13 mouse cellular contexts compared by ENCODE assay signal in the genomic region with DNA sequence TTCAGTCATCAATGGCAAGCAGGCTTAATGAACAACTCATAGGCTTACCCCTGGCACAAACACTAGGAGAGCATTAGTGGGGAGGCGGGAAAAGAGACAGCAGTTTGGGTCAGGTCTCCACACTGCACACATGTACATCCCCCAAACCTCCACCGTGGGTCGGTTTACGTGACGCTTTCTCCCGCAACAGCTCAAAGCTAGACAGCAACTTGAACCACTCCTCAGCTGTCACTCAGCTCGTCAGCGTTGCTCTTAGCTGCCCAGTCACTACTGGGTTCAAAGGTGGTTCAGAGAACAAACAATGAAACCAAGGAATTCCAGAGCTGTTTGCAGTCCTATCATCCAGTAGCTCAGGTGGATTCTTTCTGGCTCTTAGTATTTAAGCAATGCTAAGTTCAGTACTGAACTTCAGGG. TPM values are rescaled to one million over a fixed set of nuclear protein-coding genes. Genes with fewer than 3 reads are reported as not detected.
DNase-seq lines count a peak whose midpoint lies in the region; ATAC-seq and TF ChIP-seq lines count a peak whose summit lies in the region.
"Had no signal": no experiment of that assay in that cellular context is flagged by ENCODE, and none has a peak within 500 bp of the region (broad histone marks: within the 10 kb centered on the region; RNA-seq: fewer than 3 reads in every experiment).

No protein-coding gene starts in this region.

- H3K27ac ChIP-seq in lung, embryonic 14.5 days (ENCODE audit: low read depth) = no peak overlapping the region
- peak overlapping the region; percentile 30; the same call in 1 of the 2 replicates for H3K27ac ChIP-seq in kidney, embryonic 14.5 days (ENCODE audit: low read depth, low read length)
- H3K27ac ChIP-seq in liver, embryonic 11.5 days (ENCODE audit: low read depth, low read length) = peak overlapping the region; percentile 48; the same call in 1 of the 2 replicates
- H3K27ac ChIP-seq in stomach, embryonic 16.5 days (ENCODE audit: low read length) = peak overlapping the region; percentile 76
- no peak overlapping the region for H3K27ac ChIP-seq in cerebellum, adult 2 months (ENCODE audit: insufficient read depth, low read length)
- H3K27ac ChIP-seq: hindbrain, embryonic 13.5 days; midbrain, embryonic 12.5 days had no signal

- no peaks in the 10 kb centered on the region for H3K27me3 ChIP-seq in lung, embryonic 14.5 days (ENCODE audit: insufficient read depth, low read length)
- H3K27me3 ChIP-seq in kidney, embryonic 14.5 days (ENCODE audit: control insufficient read depth, insufficient read depth, low read length) = no peaks in the 10 kb centered on the region
- no peaks in the 10 kb centered on the region for H3K27me3 ChIP-seq in liver, embryonic 11.5 days (replicated peaks; ENCODE audit: control insufficient read depth, insufficient read depth, low read length)
- no peaks in the 10 kb centered on the region for H3K27me3 ChIP-seq in stomach, embryonic 16.5 days (ENCODE audit: control insufficient read depth, insufficient read depth, low read length)
- H3K27me3 ChIP-seq in cerebellum, adult 2 months (ENCODE audit: control insufficient read depth, insufficient read depth, low read length) = no peaks in the 10 kb centered on the region
- H3K27me3 ChIP-seq: hindbrain, embryonic 13.5 days; midbrain, embryonic 12.5 days had no signal

- peak; percentile 32 for DNase-seq in lung, embryonic 14.5 days
- no peak for DNase-seq in lung, postnatal 10 days
- DNase-seq in liver, embryonic 11.5 days (ENCODE audit: low spot score) = no peak
- DNase-seq in cerebellum, adult 2 months = no peak
- DNase-seq in cerebellum, adult 9-10 months = no peak
- DNase-seq: cerebellum, adult 11-12 months; forebrain, postnatal 0 days; thymus, postnatal 25 days had no signal

- H3K9me3 ChIP-seq in lung, embryonic 14.5 days (ENCODE audit: low read depth, low read length) = no peaks in the 10 kb centered on the region
- H3K9me3 ChIP-seq in kidney, embryonic 14.5 days (ENCODE audit: control insufficient read depth, low read length) = no peaks in the 10 kb centered on the region
- no peaks in the 10 kb centered on the region for H3K9me3 ChIP-seq in liver, embryonic 11.5 days (ENCODE audit: control insufficient read depth, low read length)
- H3K9me3 ChIP-seq in stomach, embryonic 16.5 days (replicated peaks; ENCODE audit: control insufficient read depth, low read length) = no peaks in the 10 kb centered on the region
- H3K9me3 ChIP-seq: hindbrain, embryonic 13.5 days; midbrain, embryonic 12.5 days had no signal

- WGBS in lung, embryonic 14.5 days = 51% methylated on average over 8 of the region's 8 CpGs
- 76% methylated on average over 8 of the region's 8 CpGs for WGBS in kidney, embryonic 14.5 days
- 71% methylated on average over 8 of the region's 8 CpGs for WGBS in liver, embryonic 11.5 days
- WGBS in stomach, embryonic 16.5 days = 61% methylated on average over 8 of the region's 8 CpGs
- 88% methylated on average over 8 of the region's 8 CpGs for WGBS in cerebellum, adult 2 months

- H3K9ac ChIP-seq in lung, embryonic 14.5 days = no peak overlapping the region
- H3K9ac ChIP-seq in kidney, embryonic 14.5 days (ENCODE audit: low read depth, low read length) = no peak overlapping the region
- H3K9ac ChIP-seq in liver, embryonic 11.5 days (ENCODE audit: low read depth, low read length) = no peak overlapping the region
- no peak overlapping the region for H3K9ac ChIP-seq in stomach, embryonic 16.5 days (ENCODE audit: low read length)
- H3K9ac ChIP-seq: forebrain, postnatal 0 days; hindbrain, embryonic 13.5 days; midbrain, embryonic 12.5 days had no signal

- TF ChIP-seq POLR2A in cerebellum, adult 2 months (IDR thresholded peaks at IDR 0.05; ENCODE audit: borderline replicate concordance, insufficient read depth, low read length) = no peak

- TF ChIP-seq CTCF in lung, embryonic 14.5 days (IDR thresholded peaks at IDR 0.05; ENCODE audit: low read depth) = no peak
- no peak for TF ChIP-seq CTCF in cerebellum, adult 2 months (IDR thresholded peaks at IDR 0.05; ENCODE audit: borderline replicate concordance, insufficient read depth, low read depth, low read length)

- H3K4me3 ChIP-seq in lung, embryonic 14.5 days (ENCODE audit: low read depth, low read length) = no peak overlapping the region
- H3K4me3 ChIP-seq in kidney, embryonic 14.5 days (ENCODE audit: low read length) = no peak overlapping the region
- H3K4me3 ChIP-seq in liver, embryonic 11.5 days (ENCODE audit: low read depth, low read length) = no peak overlapping the region
- no peak overlapping the region for H3K4me3 ChIP-seq in stomach, embryonic 16.5 days (replicated peaks; ENCODE audit: low read length)
- no peak overlapping the region for H3K4me3 ChIP-seq in cerebellum, adult 2 months (replicated peaks; ENCODE audit: insufficient read depth, low read depth, low read length)
- H3K4me3 ChIP-seq: erythroblast, embryonic 14.5 days; hindbrain, embryonic 13.5 days; midbrain, embryonic 12.5 days had no signal

- no peak overlapping the region for H3K4me2 ChIP-seq in lung, embryonic 14.5 days
- H3K4me2 ChIP-seq in kidney, embryonic 14.5 days (replicated peaks; ENCODE audit: low read depth, low read length) = no peak overlapping the region
- no peak overlapping the region for H3K4me2 ChIP-seq in liver, embryonic 11.5 days
- peak overlapping the region; percentile 3; the same call in 1 of the 2 replicates for H3K4me2 ChIP-seq in stomach, embryonic 16.5 days (ENCODE audit: low read depth, low read length)
- H3K4me2 ChIP-seq: hindbrain, embryonic 13.5 days; midbrain, embryonic 12.5 days had no signal

- H3K4me1 ChIP-seq in lung, embryonic 14.5 days (ENCODE audit: insufficient read depth) = no peaks in the 10 kb centered on the region
- 0 out of 2 replicates have a peak, but pooled peaks cover 3% of the 10 kb centered on the region for H3K4me1 ChIP-seq in kidney, embryonic 14.5 days (ENCODE audit: control insufficient read depth, insufficient read depth, low read length)
- peaks cover 14% of the 10 kb centered on the region for H3K4me1 ChIP-seq in liver, embryonic 11.5 days (replicated peaks; ENCODE audit: control insufficient read depth, insufficient read depth, low read length)
- H3K4me1 ChIP-seq in stomach, embryonic 16.5 days (ENCODE audit: control insufficient read depth, insufficient read depth, low read length) = peaks cover 4% of the 10 kb centered on the region; the same call in 1 of the 2 replicates
- no peaks in the 10 kb centered on the region for H3K4me1 ChIP-seq in cerebellum, adult 2 months (ENCODE audit: control insufficient read depth, insufficient read depth, low read length)

- no peak for ATAC-seq in lung, embryonic 14.5 days (ENCODE audit: insufficient read depth)
- ATAC-seq in kidney, embryonic 14.5 days (ENCODE audit: low FRiP score, low TSS enrichment) = 0 out of 2 replicates have a peak, but pooled peaks have one; percentile 14
- ATAC-seq in liver, embryonic 11.5 days (replicated peaks; ENCODE audit: low FRiP score) = peak; percentile 36
- peak; percentile 70 for ATAC-seq in stomach, embryonic 16.5 days (ENCODE audit: insufficient read depth, low FRiP score)
- ATAC-seq: forebrain, postnatal 0 days had no signal

- H3K36me3 ChIP-seq in lung, embryonic 14.5 days (ENCODE audit: insufficient read depth) = peaks cover 38% of the 10 kb centered on the region
- H3K36me3 ChIP-seq in kidney, embryonic 14.5 days (ENCODE audit: control insufficient read depth, insufficient read depth, low read length) = peaks cover 32% of the 10 kb centered on the region
- H3K36me3 ChIP-seq in liver, embryonic 11.5 days (ENCODE audit: control insufficient read depth, insufficient read depth, low read length) = peaks cover 30% of the 10 kb centered on the region
- H3K36me3 ChIP-seq in stomach, embryonic 16.5 days (ENCODE audit: control insufficient read depth, insufficient read depth, low read length) = peaks cover 10% of the 10 kb centered on the region; the same call in 1 of the 2 replicates

RNA-seq across cellular contexts. Expression of a gene that starts 30.9 kb away (rescaled TPM):
- 163 and 174 TPM in 2 replicates for polyA plus RNA-seq in lung, embryonic 14.5 days (2014; fragmentation: Nextera tagmentation; extraction: Ambion mirVana)
- 132 and 179 TPM in 2 replicates for polyA plus RNA-seq in kidney, embryonic 14.5 days (2014; fragmentation: Nextera tagmentation; extraction: Ambion mirVana)
- 158 and 196 TPM in 2 replicates for polyA plus RNA-seq in liver, embryonic 11.5 days (2014; fragmentation: Nextera tagmentation; extraction: Ambion mirVana)
- 122 and 134 TPM in 2 replicates for polyA plus RNA-seq in stomach, embryonic 16.5 days (2015; fragmentation: Nextera tagmentation; extraction: Ambion mirVana)
- 77.8 and 84.1 TPM in 2 replicates for polyA plus RNA-seq in cerebellum, adult 2 months (2012; rRNA removed)

RNA-seq across cellular contexts. Expression of a gene that starts 50.8 kb away (rescaled TPM):
- polyA plus RNA-seq in lung, embryonic 14.5 days (2014; fragmentation: Nextera tagmentation; extraction: Ambion mirVana) = 16.6 and 19.1 TPM in 2 replicates
- 11.7 and 18.3 TPM in 2 replicates for polyA plus RNA-seq in kidney, embryonic 14.5 days (2014; fragmentation: Nextera tagmentation; extraction: Ambion mirVana)
- polyA plus RNA-seq in liver, embryonic 11.5 days (2014; fragmentation: Nextera tagmentation; extraction: Ambion mirVana) = 13.3 and 13.6 TPM in 2 replicates
- polyA plus RNA-seq in stomach, embryonic 16.5 days (2015; fragmentation: Nextera tagmentation; extraction: Ambion mirVana) = 23.6 and 25.6 TPM in 2 replicates
- polyA plus RNA-seq in cerebellum, adult 2 months (2012; rRNA removed) = 35.1 and 40.4 TPM in 2 replicates

Comparison
In these comparisons a context has a peak if more than half of its experiments do, and no peak if none do; other contexts are left out.
1. H3K27ac ChIP-seq: peak in kidney, embryonic 14.5 days (single experiment), liver, embryonic 11.5 days (single experiment) and stomach, embryonic 16.5 days (single experiment); none in lung, embryonic 14.5 days (single experiment) and cerebellum, adult 2 months (single experiment).